Mouse (Mus musculus): Measurements from ENCODE around the gene AC131692.1. TPM values are rescaled to one million over a fixed set of nuclear protein-coding genes. Genes with fewer than 3 reads are reported as not detected.

Gene AC131692.1
- 1.2 TPM in 1 of 2 replicates, not detected in the other for polyA plus RNA-seq (2012; ENCODE audit: insufficient read depth, insufficient read length, missing spikeins)

- Histone ChIP-seq H3K4me1 (ENCODE audit: control insufficient read depth, insufficient read depth, low read length) (peaks cover 17% of the 10 kb centered on the region), H3K27ac (ENCODE audit: insufficient read depth, low read depth, low read length) (no peak within 1 kb of the TSS), H3K4me3 (ENCODE audit: insufficient read depth, low read length) (no peak within 1 kb of the TSS)
- no peak for TF ChIP-seq POLR2A (IDR thresholded peaks at IDR 0.05; ENCODE audit: borderline replicate concordance, low read depth, low read length)
- no peak for TF ChIP-seq CTCF (IDR thresholded peaks at IDR 0.05; ENCODE audit: low read depth, low read length)
Measured at GRCm38 (mm10) chr19:6094119-6094518, at the start of gene AC131692.1. TSS of gene AC131692.1 (plus strand) at chr19:6094419.

- H3K4me1 ChIP-seq (ENCODE audit: control insufficient read depth, insufficient read depth, low read length): peaks cover 13% of the 10 kb centered on the region
- H3K4me3 ChIP-seq (ENCODE audit: insufficient read depth, low read length): peak overlapping the region; percentile 85
- peak overlapping the region; percentile 97 for H3K27ac ChIP-seq (ENCODE audit: insufficient read depth, low read depth, low read length)
- no peak for TF ChIP-seq CTCF (IDR thresholded peaks at IDR 0.05; ENCODE audit: low read depth, low read length)
- no peak for TF ChIP-seq POLR2A (IDR thresholded peaks at IDR 0.05; ENCODE audit: borderline replicate concordance, low read depth, low read length)
Measured at GRCm38 (mm10) chr19:6045366-6046293, 48.6 kb upstream of the AC131692.1 start.

- Histone ChIP-seq H3K27ac (ENCODE audit: insufficient read depth, low read depth, low read length) (peak within 1 kb of the TSS; percentile 97), H3K4me3 (ENCODE audit: insufficient read depth, low read length) (peak within 1 kb of the TSS; percentile 85), H3K4me1 (ENCODE audit: control insufficient read depth, insufficient read depth, low read length) (peaks cover 13% of the 10 kb centered on the region)
- no peak for TF ChIP-seq POLR2A (IDR thresholded peaks at IDR 0.05; ENCODE audit: borderline replicate concordance, low read depth, low read length)
- TF ChIP-seq CTCF (IDR thresholded peaks at IDR 0.05; ENCODE audit: low read depth, low read length): no peak
Measured at GRCm38 (mm10) chr19:6046294-6047153, 47.7 kb upstream of the AC131692.1 start, which contains the start of gene Syvn1. TSS of gene Syvn1 (plus strand) at chr19:6046576.

GRCm38 (mm10) chr19:6047154-6047898 lies 46.9 kb upstream of the AC131692.1 start:
- Histone ChIP-seq H3K27ac (ENCODE audit: insufficient read depth, low read depth, low read length) (peak overlapping the region; percentile 97), H3K4me1 (ENCODE audit: control insufficient read depth, insufficient read depth, low read length) (peaks cover 13% of the 10 kb centered on the region), H3K4me3 (ENCODE audit: insufficient read depth, low read length) (peak overlapping the region; percentile 85)
- TF ChIP-seq CTCF (IDR thresholded peaks at IDR 0.05; ENCODE audit: low read depth, low read length): no peak
- TF ChIP-seq POLR2A (IDR thresholded peaks at IDR 0.05; ENCODE audit: borderline replicate concordance, low read depth, low read length): no peak

- H3K4me1 ChIP-seq (ENCODE audit: control insufficient read depth, insufficient read depth, low read length): peaks cover 13% of the 10 kb centered on the region
- H3K4me3 ChIP-seq (ENCODE audit: insufficient read depth, low read length): peak overlapping the region; percentile 85
- TF ChIP-seq CTCF (IDR thresholded peaks at IDR 0.05; ENCODE audit: low read depth, low read length) (no peak), POLR2A (IDR thresholded peaks at IDR 0.05; ENCODE audit: borderline replicate concordance, low read depth, low read length) (no peak)
- no peak overlapping the region for H3K27ac ChIP-seq (ENCODE audit: insufficient read depth, low read depth, low read length)
Measured at GRCm38 (mm10) chr19:6047899-6048166, 46.4 kb upstream of the AC131692.1 start.

GRCm38 (mm10) chr19:6048681-6049410 lies 45.4 kb upstream of the AC131692.1 start:
- Histone ChIP-seq H3K4me1 (ENCODE audit: control insufficient read depth, insufficient read depth, low read length) (peaks cover 16% of the 10 kb centered on the region), H3K4me3 (ENCODE audit: insufficient read depth, low read length) (no peak overlapping the region), H3K27ac (ENCODE audit: insufficient read depth, low read depth, low read length) (no peak overlapping the region)
- TF ChIP-seq CTCF (IDR thresholded peaks at IDR 0.05; ENCODE audit: low read depth, low read length): no peak
- no peak for TF ChIP-seq POLR2A (IDR thresholded peaks at IDR 0.05; ENCODE audit: borderline replicate concordance, low read depth, low read length)

- peaks cover 14% of the 10 kb centered on the region for H3K4me1 ChIP-seq (ENCODE audit: control insufficient read depth, insufficient read depth, low read length)
- TF ChIP-seq POLR2A (IDR thresholded peaks at IDR 0.05; ENCODE audit: borderline replicate concordance, low read depth, low read length) (no peak), CTCF (IDR thresholded peaks at IDR 0.05; ENCODE audit: low read depth, low read length) (no peak)
Measured at GRCm38 (mm10) chr19:6052516-6052915, 41.7 kb upstream of the AC131692.1 start.

GRCm38 (mm10) chr19:6054296-6054695 lies 39.9 kb upstream of the AC131692.1 start:
- no peak for TF ChIP-seq POLR2A (IDR thresholded peaks at IDR 0.05; ENCODE audit: borderline replicate concordance, low read depth, low read length)
- TF ChIP-seq CTCF (IDR thresholded peaks at IDR 0.05; ENCODE audit: low read depth, low read length): no peak
- H3K4me1 ChIP-seq (ENCODE audit: control insufficient read depth, insufficient read depth, low read length): peaks cover 7% of the 10 kb centered on the region
- no peak overlapping the region for H3K4me3 ChIP-seq (ENCODE audit: insufficient read depth, low read length)
- no peak overlapping the region for H3K27ac ChIP-seq (ENCODE audit: insufficient read depth, low read depth, low read length)

More at GRCm38 (mm10) chr19:6052516-6052915, 41.7 kb upstream of the AC131692.1 start:
- Histone ChIP-seq H3K27ac (ENCODE audit: insufficient read depth, low read depth, low read length) (no peak overlapping the region), H3K4me3 (ENCODE audit: insufficient read depth, low read length) (no peak overlapping the region)

All from bone marrow macrophage, adult 2 months (primary cell).